Mouse (Mus musculus): ENCODE data around the gene Cog7.
A peak's percentile ranks its signal among the peaks of the same experiment; 100 is the strongest.

The Cog7 gene

DNA sequence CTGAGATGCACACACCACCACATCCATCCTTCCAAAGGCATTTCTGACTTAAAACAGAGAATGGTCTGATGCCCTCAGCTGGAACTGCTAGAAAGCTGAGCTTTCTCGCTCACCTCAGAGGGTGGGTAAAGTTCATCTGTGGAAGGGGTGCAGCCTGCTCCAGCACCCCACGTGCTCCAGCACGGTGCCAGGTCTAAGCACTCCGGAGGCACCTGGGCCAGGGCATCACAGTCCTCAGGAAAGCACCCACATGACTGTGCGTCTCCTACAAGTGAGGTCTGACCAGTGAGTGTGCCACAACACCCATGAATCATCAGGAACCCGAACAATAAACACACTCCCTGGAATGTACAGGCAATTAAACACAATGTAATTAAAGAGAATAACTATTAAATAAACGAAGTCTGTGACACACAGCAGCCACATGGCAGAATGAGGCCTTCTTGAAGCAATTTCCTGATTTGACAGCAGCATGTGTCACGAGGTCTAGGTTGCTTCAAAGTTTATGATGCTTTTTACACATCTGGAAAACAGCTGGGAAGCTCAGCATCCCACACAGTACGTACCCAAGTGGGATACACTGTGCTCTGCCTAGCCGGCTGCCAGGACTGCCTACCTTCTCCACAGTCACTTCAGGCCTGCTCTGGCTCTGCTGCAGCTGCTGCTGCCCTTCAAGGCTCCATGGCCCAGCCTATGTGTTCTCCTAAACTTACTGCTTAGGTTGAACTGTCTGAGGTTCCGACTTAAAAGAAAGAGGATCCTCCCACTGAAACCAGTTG, 26.4 kb downstream of the Cog7 start:
- no peak for DNase-seq (ENCODE audit: low spot score in 2 of 2)

DNA sequence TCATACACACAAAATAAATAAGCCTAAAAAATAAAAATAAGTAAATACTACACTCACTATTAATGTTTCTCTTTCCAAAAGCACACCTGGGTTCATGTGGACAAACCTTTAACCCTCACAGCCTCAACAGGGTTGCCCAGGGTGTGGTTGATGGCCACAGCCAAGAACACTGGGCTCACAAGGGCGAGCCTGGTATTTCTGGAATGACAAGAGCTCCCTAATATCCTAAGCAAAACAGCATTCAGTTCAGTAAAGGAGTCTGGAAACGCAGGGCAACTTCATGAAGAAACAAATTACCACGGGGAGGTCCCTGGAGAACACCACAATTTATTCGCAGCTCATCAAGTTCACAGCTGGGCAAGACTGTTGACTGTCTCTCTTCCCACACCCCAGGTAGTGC, 34.0 kb downstream of the Cog7 start:
- no peak for DNase-seq (ENCODE audit: low spot score in 2 of 2)

DNA sequence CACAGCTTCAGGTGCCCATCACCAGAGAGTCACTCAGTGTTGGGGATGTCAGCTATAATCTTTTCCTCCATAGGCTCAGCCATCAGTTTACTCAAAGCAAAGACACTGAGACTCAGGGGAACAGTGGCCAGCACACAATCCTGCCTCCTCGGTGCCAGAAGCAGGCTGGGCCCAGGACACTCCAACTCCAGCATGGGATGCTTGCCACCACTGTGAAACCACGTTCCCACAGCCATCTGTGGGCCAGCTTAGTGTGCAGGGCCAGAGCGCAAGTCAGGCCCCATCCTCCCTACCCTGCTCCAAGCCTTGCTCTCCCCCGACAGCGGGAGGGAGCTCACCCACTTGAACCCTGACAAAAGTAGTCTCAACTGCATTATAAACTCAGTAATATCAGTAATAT, 35.3 kb downstream of the Cog7 start:
- DNase-seq (ENCODE audit: low spot score in 2 of 2): no peak

DNA sequence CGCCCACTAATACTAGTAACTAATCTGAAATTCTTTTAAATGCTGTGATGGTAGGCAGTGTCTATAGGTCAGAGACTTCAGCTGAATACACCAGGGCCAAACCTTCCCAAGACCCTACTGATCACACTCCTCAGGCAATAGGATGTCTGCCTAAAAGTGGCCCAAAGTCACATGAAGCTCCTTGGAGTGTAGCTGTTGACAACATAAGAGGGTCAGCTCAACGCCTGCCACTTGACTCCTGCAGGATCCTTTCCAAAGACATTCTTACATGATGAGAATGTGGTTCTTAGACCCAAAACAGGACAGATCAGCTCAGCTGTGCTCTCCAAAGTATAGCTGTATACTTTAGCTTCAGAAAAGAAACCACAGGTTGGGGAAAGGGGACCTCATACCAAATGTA, 39.1 kb downstream of the Cog7 start:
- no peak for DNase-seq (ENCODE audit: low spot score in 2 of 2)

DNA sequence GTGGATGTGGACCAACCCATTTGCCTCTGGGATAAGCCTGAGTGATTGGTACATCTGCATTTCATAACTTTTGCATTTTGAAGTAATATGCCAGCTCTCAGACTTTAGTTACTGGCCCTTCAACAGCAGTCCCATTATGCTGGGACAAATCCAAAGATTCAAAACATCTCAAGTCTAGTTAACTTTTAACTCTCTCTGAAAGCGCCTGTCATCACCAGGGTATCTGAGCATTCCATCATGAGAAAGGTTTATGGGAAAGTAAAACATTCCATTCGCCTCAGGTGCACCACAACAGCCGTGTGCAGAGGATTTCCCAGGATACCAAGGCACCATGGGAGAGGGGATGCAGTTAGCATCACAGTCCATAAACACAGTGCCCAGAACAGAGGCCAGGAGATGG, 39.9 kb downstream of the Cog7 start:
- no peak for DNase-seq (ENCODE audit: low spot score in 2 of 2)

DNA sequence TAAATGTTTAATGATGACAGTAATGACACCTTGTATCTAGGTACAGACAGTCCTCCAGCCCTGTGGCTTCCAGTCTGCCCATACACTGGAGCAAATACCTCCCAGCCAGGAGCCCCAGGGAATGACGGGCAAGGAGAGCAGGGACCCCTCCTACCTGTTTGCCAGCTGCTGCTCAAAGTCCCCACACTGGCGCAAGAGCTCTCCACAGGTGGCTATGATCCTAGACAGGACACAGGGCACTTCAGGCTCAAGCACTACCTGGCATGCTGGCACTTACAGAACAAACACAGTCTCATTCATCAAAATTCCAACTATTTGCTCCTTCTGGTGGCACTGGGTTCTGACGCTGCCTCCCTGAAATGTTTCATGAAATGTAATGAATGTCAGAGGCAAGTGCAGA, 40.5 kb downstream of the Cog7 start:
- DNase-seq (ENCODE audit: low spot score in 2 of 2): no peak

DNA sequence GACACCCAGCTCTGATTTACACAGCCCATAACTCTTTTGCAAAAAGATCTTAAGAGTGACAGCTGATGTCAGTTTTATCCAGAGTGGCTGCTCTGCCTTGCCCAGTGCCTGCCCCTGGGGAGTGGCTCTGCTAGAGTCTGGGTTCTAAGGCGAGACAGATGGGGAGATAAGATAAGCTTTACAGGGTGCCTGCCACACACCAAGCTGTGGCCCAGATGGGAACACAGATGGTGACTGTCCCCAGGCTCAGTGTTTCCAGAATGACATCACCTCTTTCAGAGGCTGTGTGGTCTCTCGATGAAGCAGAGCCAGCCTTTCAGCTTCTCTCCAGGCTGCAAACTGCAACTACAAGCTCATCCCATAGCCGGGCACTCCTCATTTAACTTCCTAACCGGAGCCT, 41.8 kb downstream of the Cog7 start:
- peak; percentile 34 to 53 for DNase-seq (ENCODE audit: low spot score in 2 of 2)

DNA sequence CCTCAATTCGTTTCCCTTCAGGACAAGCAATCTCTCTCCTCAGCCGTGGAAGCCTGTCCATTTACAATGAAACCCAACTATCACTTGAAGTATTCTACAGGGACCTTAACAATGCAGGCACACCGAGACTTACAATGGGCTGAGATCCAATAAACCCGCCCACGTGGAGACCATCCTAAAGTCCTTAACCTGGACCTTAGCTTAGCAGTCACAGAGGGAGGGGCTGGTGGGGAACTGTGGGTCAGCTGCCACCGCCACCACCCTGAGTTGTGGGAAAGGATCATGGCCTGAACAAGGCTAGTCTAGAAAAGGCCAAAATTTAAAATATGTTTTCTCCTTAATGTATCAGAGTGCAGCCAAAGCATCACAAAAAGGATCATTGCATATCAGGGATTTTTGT, 42.3 kb downstream of the Cog7 start:
- DNase-seq (ENCODE audit: low spot score in 2 of 2): no peak

DNA sequence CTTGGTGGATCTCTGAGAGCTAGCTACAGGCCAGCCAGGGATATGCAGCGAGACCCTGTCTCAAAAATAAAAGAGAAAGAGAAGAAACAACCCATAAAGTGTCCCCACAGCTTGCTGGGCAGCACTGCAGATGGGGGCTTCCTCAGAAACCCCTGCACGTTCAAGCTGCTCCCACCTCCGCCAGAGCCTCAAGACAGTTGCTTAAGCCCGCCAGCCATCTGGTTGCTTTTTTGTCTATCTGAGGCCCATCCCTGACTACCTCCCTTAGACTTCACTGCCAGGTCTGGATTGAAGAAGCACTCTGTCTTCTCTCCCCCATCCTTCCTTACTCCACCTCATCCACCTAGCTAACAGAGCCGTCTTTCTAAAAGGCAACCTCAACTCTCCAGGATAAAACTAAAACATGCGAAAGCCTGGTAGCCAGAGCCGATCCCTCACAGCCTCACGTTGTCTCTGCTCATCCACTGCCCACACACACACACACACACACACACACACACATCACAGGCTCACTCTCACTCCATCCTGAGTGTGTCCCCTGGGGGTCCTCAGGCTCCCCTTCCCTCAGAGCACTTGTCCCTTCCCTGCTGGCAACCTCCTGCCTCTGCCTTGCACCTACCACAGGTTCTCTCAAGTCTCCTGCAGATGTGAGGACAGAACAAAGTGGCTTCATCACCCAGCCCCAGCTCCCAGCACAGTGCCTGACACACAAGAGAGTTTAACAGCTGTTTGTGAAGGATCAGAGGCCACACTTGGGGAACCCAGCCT, 43.2 kb downstream of the Cog7 start:
- DNase-seq (ENCODE audit: low spot score in 2 of 2): no peak

DNA sequence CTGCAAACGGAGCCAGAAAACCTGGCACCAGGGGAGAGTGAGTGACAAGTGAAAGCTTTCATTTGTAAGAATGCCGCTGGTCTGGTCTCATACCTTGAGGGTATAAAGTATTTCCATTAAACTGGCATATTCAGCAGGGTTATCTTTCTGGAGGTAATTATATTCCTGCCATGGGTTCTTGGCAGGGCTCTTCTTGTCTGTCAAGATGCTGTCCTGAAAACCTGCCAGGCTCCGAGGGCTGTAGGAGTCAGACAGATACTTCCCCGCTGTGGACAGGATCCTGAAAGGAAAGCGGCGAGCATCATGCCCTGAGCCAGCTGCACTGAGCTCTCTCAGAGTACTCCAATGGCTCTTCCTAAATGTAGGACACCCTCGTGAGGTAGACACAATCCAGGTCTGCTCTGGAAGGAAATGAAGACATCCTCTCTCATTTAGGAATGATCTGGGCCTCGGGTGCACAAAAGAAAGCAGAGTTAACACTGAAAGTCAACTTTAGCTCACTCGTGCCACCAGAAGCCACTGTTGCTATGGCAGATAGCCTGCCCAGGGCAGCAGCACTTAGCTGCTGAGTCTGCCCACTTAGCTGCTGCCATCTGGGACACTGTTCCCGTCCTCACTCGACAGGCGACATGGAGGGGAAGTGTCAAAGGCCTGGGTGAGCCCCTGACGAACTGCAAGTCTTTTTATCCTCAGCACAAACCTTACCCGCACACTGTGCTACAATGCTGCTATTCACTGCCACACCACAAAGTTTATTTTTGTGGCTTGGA, 44.5 kb downstream of the Cog7 start:
- DNase-seq (ENCODE audit: low spot score in 2 of 2): no peak

DNA sequence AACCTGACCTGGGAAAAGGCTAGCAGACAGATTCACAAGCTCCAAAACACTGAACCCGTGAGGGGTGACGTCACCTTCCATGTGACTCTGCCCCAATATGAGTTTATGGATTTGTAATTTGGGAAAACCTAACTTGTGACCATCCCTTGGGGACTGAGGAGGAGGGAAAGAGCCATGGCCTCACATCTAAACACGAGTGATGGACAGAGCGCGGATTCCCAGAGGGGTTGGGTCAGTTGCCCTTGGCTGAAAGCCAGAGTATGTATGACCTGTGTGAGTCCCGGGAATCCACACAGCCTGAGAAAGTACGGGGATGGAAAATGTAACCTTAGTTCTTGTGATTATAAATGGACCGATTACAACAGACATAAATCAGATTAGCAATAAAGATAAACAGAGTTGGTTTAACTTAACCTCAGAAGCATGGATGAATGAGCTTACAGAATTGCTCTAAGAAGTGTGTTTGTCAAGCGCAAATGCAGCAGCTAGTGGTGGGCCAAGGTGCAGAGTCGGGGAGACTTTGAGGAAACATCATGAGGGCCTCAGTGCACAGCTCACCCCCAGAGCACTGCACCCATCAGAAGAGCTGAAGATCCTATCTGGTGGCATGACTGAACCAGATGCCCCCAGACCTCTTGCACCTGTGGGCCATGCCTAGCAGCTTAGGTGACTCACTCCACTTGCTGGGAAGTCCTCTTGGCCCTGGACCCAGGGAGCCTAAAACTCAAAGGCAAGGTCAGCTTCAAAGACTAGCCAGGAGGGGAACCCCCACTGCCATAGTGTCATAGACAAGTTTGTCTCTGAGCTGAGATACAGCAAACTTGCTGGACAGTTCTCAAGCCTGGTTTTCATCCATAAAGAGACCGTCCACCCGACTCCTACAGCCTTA, 45.4 kb downstream of the Cog7 start:
- no peak for DNase-seq (ENCODE audit: low spot score in 2 of 2)

DNA sequence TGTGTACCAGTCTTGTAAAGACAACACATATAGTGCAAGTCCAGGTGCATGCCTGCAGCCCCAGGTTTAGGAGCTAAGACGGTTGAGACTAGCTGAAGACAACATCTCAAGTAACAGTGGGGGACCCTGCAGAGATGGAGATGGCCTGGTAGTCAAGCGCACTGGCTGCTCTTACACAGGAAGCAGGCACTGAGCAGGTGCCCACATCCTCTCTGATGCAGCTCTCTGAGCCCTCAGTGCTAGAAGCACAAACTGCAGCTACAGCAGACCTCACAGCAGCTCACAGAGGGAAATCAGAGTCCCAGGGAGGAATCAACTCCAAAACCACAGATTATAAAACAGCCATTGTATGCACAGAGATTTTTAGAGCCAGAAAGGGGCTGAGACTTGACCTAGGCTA, 47.2 kb downstream of the Cog7 start:
- no peak for DNase-seq (ENCODE audit: low spot score in 2 of 2)

DNA sequence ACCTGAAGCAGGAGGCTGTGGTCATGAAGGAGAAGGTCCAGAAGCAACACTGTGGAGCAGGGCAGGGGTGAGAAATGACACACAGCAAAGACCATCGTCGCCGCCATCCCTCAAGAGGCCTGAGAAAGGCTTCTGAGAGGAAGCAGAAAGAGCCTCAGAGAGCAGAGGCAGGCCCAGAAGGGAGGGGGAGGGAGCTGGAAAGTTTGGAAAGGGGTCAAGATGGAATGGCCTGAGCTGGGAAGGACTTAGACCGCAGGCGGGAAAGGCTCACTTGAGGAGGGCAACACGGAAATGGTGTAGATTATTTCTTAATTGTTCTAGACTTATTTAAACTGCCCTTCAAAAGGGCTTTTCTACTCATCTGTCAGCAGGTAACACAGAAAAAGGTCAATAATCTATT, 47.8 kb downstream of the Cog7 start:
- no peak for DNase-seq (ENCODE audit: low spot score in 2 of 2)

DNA sequence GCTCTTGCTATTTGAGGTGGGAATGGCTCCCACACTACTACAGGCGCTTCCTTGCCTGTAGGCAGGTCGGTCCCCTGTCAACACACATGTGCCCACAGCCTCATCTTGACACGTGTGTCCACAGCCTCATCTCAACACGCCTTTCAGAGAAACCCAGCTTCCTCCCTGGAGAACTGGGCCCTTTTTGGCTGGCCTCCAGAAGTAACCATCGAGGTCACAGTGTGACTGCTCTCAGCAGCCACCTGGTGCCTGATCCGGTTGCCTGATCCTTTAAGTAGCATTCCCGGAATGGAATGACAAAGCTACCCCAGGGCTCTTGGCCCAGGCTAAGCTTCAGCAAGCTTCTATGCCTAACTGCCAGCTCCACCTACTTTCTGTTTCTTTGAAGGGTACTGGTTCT, 50.3 kb downstream of the Cog7 start:
- DNase-seq (ENCODE audit: low spot score in 2 of 2): no peak

DNA sequence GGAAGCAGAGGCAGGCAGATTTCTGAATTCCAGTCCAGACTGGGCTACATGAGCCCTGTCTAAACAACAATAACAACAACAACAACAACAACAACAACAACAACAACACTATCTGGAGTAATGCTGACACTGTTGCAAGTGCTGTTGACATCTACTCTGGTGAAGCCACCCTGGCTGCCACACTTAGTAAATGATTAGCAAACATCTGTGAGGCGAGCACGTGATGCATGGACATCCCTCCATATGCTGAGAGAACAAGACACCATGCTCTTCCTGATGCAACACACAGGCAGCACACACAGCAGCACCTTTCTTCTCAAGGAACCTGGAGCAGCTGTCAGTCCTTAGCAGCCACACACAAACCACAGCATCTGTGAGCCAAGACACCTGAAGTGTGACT, 53.6 kb downstream of the Cog7 start:
- no peak for DNase-seq (ENCODE audit: low spot score in 2 of 2)

DNA sequence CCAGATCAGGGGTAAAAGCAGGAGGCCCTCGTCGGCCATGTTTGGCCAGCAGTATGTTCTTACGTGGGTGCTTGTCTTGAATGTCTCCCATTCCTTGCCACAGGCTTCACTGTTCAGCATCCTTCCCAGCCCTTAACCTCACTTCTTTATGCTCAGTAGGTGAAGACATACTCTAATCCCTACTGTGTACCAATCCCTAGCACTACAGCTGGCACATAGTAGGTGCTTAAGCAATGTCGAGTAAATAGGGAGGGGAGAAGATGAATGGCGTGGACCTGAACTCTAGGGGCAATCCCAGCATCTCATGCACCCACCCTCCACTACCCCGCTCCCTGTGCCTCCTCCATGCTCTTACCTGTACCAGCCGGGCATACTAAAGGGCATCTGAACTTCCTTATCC, 57.1 kb downstream of the Cog7 start:
- no peak for DNase-seq (ENCODE audit: low spot score in 2 of 2)

DNA sequence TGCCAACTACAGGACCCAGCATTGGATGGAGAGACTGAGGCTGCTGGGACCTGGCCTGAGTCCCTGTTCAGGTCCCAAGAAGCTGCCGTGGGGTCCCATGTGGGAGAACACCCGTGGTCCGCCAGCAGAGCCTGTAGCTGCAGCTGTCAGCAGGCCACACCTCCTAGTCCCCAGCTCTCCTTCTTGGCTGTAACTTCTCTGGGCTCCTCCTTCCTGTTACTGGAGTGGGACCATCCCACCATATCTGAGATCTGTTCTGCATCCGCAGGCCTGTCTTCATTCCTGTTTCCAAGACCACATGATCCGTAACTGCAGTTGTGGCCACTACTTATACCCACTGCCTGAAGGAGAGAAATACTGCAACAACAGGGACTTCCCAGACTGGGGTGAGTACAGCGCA, 67.6 kb downstream of the Cog7 start:
- DNase-seq (ENCODE audit: low spot score in 2 of 2): no peak

DNA sequence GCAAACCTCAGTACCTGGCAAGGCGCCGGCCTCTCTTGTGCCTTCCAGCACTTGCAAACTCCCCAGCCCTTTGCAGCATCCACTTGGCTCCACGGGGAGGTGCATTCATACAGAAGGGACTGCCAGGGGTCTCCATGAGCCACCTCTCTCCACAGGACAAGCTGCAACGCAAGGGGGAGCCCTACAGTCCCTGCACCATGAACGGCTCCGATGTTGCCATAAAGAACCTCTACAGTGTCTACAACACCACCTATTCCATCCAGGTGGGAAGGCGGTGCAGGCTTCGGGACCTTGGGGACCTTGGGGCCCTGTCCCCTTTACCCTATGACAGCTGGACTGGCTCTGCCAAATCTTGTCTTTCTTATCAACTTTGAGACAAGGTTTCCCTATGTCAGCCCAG, 69.3 kb downstream of the Cog7 start:
- no peak for DNase-seq (ENCODE audit: low spot score in 2 of 2)

DNA sequence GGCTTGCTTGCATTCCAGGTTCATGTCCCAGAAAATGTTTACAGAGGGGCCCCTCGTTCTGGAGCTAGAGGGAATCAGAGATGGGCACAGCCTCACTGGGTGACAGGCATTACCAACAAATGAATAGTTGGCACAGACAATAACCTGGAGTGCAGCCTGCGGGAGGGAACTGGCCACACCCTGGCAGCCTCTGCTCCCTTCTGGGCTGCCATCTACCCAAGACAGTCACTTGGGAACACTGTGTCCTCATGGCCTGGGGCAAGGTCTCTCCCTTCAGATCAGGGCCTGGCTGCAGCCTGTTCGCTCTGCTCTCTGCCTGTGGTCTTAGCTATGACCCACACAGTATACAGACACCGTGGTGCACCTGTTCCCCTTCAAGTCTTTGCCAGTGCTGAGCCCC, 74.6 kb downstream of the Cog7 start:
- no peak for DNase-seq (ENCODE audit: low spot score in 2 of 2)

DNA sequence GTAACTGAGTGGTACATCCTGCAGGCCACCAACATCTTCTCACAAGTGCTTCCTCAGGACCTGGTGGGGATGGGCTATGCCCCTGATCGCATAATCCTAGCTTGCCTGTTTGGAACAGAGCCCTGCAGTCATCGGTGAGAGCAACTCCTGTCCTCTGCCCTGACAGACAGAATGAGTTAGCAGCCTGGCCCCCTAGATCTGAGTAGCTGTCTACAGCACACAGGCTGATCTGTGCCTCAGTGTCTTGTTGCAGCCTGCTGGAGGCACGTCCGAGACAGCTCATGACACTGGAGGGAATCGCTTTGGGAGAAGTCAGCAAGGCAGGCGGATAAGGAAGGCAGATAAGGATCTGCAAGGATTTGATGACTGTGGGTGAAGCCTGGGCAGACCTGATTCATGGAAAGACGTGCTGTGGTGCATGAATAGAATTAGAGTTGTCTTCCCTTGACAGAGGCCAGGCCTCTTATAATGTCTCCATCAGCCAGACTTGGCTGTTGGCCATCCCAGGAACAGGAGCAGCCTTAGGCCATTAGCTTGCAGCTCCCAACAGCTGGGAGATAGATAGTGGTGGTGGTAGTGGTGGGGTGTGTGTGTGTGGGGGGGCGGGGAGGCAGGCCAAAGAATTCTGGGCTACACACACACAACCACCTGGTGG, 78.6 kb downstream of the Cog7 start:
- DNase-seq (ENCODE audit: low spot score in 2 of 2): no peak

DNA sequence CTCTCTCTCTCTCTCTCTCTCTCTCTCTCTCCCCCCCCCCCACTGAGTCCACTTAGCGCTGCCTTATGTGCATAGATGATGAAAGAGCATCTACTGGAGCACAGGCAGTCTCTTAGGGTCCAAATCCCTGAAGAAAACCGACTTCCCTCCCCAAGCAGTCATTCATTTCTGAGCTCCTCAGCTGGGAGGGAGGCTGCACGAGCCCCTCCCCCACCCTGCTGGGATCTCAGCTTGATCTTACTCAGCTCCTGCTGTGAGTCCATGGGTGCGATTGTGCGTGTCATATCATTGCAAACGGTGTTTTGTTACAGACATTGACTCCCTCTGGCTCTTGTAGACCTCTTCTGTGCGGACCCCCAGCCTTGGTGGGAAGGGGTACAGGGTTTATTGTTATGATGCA, 81.6 kb downstream of the Cog7 start:
- no peak for DNase-seq (ENCODE audit: low spot score in 2 of 2)
